Mouse (Mus musculus): ENCODE results near the gene Arsa.

The Arsa gene

DNA sequence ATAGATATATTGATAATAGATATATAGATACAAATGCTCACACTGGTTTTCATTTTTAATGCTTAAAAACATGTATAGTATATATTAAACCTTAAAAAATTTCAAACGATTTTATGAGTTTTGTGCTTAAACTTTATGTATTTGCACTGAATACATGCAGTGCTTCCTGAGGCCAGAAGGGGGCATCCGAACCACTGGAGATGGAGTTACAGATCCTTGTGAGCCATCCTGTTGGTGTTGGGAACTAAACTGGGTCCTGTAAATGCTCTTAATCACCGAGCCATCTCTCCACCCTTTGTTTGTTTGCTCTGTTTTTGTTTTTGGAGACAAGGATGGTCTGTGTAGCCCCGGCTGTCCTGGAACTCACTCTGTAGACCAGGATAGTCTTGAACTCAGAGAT is 17.7 kb upstream of the Arsa start:
- no peak for DNase-seq (ENCODE audit: low spot score)

DNA sequence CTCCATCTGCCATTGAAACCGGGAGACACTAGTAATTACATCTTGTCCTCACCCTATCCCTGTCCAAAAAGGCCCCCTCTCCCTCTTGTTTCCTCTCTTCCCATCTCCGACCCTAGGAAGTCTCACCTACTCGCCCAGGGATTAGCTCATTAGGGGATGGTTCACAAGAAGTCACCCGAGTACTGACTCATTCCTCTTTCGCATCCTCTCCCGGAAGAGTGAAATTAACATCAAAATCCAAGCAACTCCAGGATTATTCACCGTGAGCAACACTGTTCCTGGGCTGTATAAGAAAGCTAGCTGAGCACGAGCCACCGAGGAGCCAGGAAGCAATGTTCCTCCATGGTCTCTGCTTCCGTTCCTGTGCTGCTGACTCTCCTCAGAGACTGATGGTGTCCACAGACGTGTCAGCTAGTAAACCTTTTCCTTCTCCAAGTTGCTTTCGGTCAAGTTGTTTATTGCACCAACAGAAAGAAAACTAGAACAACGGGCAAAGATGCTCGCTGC is 11.4 kb upstream of the Arsa start:
- no peak for DNase-seq (ENCODE audit: low spot score)

DNA sequence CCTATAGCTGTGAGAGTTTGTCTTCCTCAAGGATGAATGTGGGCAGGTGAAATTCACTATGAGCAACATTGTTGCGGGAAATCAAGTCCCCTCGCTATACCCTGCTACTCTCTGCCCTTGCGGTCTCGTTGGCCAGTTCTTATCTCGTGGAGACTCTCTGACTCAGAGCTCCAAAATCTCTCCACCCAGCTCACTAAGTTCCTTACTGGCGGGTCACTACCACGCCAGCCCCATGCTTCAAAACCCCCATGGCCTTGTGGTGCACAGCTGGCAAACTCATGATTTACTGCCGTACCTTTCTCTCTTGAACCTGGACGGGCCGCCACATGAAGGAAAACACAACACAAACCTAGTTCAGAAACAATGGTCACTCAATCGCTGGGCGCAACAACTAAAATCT is 11.0 kb upstream of the Arsa start:
- no peak for DNase-seq (ENCODE audit: low spot score)

DNA sequence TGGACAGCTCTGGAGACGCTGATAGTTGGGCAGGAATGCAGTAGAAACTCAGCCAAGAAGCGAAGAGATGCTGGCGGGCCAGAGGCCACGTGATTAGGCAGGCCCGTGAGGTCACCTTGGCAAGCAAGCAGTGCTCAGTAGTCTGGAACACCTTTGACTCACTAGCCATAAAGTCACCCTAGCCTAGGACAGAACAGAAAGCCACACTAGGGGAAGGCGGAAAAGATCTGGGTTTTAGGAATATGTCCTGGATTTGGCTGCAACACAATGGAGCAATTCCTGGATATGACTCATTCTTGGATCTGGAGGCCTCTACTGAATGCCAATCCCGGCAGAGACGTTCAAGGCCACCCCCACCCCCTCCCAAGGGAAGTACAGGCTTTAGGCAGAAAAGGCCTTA is 3.4 kb upstream of the Arsa start:
- no peak for DNase-seq (ENCODE audit: low spot score)

DNA sequence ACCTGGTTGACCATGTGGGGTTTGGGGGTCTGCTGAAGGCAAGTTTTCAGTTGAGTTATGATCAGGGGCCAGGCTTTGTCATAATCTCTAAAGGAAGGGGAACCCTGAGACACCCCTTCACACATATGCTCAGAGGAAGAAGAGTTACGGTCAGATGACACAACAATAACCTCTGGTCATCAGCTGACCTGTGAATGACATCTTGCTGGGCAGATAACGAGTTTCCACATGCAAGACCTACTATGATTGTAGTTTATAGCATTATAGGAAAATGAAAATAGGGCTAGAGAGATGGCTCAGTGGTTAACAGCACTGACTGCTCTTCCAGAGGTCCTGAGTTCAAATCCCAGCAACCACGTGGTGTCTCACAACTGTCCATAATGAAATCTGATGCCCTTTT is 1.4 kb upstream of the Arsa start:
- no peak for DNase-seq (ENCODE audit: low spot score)

DNA sequence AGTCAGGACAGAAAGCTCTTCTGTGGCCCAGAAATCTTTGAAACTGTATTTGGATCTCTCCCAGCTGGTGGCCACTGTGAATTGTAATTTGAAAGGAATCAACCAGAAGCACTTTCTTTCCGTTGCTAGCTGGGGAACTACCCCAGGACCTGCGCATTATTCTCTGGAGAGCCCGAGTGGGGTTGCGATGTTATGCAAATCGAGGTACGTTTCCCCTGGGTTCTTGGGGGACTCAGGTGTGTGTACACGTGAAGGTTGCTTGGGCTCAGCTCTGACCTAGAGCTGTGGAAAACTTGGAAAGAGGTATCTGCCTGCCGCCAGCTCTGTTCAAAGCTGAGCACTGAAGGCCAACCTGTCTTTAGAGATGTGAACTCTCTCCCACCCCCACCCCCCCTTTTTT is 581 bp upstream of the Arsa start:
- DNase-seq (ENCODE audit: low spot score): no peak

DNA sequence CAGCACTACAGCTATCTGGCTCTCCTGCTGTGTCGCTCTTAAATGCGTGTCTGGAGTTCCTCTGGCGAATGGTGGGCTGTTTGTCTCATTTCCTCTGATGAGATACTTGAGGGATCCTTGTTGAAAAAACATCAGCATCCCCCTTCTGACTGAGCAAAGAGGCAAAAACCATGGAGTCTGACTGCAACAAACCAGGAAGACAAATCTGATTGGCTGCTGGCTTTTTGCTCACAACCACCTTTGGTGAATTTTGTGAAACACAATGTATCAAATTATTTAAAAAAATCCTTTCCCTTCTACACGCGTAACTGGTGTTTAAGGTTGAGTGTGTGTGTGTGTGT is 780 bp downstream of the Arsa start:
- no peak for DNase-seq (ENCODE audit: low spot score)

DNA sequence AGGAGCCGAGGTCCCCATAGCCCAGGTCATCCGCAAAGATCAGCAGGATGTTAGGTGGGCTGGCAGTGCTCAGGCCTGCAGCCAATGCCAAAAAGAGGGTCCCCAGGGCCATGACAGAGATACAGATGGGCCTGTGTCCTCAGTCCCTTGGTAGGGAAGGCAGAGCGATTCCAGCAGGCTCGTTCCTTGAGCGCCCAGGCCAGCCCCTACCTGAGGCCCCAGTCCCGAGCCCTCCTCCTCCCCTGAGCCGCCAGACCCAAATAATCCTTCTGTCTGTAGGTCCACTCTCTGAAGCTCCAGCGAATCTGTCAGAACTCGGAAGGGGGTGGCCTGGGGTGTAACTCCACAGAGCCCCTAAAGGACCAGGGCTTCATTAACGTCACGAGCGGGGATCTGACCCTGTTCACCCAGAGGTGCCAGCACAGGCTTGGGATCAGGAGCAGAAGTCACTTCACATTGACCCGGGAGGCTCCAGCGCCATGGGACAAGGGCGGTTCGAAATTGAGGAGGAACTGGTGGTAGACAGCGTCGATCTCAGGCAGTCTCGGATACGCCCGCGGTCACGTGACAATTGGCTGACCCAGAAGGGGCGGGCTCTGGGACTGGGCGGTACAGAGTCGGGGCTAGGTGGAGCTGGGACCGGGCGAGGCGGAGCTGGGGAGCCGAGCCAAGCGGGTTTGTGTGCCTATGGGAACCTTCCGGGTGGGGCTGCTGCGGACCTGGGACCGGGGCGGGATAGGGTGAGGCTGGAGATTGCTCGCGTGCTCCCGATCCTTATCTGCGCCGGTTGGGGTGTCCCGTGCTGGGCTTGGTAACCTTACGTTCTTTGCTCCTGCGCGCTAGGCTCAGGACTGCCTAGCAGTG is 1.4 kb downstream of the Arsa start:
- peak; percentile 91 for DNase-seq (ENCODE audit: low spot score)

DNA sequence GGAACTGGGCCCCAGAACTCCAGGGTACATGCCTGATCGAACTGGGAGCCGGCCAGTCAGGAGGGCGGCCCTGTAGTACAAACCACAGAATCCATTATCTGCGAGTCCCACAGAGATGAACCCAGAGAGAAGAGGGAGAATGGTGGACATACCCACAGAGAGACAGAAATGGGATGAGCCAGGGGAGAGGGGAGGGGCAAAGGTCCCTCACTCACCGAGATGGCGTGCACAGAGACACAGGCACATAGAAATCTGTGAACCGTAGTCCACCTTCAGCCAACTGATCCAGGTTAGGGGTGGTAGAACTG is 2.0 kb downstream of the Arsa start:
- no peak for DNase-seq (ENCODE audit: low spot score)

DNA sequence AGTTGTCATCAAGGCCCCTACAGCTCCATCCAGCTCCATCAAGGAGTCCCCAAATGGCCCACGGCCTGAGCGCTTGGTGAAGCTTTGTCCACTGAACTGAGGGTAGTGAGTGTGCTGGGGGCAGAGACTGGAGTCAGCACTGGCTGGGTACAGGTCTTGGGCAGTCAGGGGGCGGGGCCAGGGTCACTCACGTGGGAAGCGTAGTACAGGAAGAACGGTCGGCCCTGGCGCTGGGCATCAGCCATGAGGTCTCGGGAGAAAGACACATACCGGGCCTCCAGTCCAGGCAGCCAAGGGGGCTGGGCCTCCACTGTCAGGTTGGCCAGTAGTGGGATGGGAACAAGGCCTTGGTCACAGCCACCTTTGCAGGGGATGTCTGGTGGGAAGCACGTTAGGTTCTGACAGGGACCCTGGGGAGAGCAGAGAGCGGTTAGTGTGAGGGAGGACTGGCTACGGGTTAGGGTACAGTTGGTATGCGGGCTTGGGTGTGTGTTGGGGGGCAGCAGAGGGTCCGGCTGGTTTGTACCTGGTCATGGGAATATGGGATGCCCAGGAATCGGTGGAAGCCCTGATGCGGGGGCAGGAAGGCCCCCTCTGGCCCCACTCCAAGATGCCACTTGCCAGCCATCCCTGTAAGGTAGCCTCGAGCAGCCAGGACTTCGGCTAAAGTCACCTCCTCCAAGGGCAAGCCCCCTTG is 2.5 kb downstream of the Arsa start:
- DNase-seq (ENCODE audit: low spot score): no peak

DNA sequence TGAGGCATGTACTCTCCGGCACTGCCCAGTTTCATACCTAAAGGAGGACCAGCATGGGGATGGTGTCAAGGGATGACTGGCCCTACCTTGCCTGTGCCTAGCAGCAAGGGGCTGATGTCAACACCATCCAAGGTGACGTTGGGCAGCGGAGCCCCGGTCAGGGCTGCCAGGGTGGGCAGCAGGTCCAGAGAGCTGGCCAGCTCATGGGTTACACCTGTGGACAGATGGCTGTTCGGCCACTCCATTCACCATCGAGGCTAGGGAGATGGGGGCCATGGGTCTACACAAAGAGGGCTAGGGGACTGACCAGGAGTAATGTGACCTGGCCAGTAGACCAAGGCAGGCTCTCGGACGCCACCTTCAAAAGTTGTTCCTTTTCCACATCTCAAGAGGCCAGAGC is 3.3 kb downstream of the Arsa start:
- no peak for DNase-seq (ENCODE audit: low spot score)

DNA sequence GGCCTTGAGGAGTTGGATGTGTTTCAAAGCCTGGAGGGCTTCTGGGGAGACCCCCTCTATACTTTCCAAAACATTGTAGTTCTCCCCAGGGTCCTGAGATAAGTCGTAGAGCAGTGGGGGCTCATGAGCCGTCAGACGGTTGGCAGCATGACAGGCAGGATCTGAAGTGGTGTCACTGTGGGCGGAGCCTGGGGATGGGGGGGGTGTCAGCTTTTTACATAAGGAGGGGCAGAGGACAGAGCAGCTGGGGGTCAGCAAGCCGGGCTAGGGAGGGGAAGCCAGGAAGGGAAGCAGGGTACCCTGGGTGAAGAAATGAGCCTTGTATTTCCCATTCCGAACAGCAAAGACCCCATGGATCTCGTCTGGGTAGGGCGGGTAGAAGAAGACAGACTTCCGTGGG is 3.9 kb downstream of the Arsa start:
- no peak for DNase-seq (ENCODE audit: low spot score)

DNA sequence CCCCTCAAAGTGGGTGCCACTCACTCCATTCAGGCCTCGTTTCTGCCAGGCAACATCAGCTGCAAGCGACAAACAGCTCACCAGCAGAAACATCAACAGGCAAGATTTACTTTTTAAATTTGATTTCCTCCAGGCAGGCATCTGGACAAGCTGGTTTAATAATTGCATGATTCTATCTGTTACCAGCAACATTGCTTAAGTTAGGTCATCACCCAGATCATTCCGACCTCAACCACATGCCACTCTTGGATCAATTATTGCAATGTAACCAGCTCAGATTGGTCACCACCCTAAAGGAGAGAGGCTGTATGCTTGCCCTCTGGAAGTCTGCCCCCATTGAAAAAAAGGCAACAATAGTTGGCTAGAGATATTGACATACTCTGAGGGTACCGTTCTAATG is 5.7 kb downstream of the Arsa start:
- DNase-seq (ENCODE audit: low spot score): no peak

DNA sequence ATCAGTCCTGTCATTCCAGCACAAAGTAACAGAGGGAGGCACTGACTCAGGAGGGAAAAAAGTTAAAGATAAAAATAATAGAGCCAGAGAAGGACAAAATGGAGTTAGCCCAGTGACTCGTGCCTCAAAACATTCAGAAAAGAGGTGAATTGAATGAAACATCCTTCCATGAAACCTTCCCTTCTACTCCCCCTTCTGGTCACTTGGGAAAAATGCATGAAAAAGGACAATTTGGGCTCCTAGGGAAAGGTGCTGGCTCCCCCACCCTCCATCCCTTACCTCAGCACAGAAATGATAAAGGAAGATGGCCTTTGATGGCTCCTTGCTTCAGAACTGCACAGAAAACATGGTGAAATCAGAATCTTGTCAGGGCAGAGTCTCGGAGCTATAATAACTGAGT is 8.6 kb downstream of the Arsa start:
- peak; percentile 78 for DNase-seq (ENCODE audit: low spot score)

DNA sequence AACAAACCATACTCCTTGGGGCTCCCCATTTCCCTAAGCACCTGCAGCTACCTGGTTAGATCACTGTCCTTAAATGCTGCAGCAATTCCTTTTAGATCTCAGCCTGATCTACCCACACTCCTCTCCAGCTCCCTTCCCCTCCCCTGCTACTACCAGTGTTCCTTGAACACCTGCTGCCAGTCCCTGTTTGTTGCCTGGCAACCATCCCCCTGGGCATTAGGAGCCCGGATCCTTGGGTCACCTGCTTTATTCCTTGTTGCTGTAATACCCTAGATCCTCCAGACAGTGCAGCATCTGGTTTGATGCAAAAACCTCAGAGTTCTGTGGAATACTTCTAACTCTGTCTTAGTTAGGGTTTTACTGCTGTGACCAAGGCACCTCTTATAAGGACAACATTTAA is 12.2 kb downstream of the Arsa start:
- DNase-seq (ENCODE audit: low spot score): peak; percentile 56

DNA sequence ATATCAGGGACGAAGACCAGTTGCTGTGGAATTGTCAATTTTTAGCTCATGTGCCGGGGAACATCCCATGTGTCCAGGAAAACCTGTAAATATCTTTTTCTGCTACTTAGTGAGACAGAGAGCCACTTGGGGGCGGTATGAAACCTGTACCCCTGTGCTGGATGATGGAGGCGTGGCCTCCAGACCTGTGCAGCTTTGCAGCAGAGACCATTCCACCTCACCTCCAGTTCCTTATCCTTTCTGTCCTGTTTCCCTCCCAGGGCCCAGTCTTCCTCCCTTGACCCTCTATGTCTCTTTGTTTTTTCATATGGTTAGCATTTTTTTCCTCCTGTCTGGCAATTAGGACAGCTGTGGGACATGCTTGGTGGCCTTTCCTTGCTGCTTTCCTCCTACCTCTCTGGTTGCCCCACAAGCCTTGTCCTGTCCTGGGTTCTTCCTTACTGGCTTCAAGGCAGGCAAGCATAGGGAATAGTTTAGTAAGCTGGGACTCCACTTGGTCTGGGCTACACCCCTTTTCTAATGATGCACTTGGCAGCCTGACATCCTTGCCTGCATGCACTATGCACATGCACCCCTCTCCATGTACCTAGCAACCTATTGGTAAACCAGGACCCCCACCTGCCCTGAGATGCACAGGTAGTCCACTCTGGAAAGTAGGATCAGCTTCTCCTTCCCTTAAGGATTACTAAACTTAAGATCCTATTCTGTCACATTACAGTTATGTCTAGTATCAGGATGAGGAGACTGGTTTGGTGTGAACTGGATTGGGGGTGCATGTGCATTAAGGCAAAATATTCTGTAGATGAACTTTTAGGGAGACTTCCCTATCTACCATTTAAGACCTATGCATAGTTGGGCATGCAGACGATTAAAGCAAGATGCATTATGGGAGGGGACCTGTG is 13.6 kb downstream of the Arsa start:
- DNase-seq (ENCODE audit: low spot score): no peak

DNA sequence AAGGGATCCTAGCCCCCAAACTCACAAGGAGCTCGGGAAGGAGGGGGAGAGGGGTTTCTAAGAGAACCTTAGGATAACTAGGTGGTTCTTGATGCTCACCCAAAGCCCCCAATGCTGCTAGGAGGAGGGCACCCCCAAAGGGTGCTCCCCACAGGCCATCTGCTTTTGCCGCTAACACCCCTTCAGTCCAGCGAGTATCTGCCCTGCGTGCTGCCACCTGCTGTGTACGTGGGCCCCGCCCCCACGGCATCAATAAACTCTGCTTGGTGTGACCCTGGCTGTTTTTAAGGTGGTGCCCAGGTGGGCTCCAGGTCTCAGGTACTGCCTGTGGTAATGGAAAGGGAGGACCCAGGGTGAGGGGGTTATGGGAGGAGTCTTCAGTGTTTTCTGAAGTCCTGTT is 15.0 kb downstream of the Arsa start:
- no peak for DNase-seq (ENCODE audit: low spot score)

DNA sequence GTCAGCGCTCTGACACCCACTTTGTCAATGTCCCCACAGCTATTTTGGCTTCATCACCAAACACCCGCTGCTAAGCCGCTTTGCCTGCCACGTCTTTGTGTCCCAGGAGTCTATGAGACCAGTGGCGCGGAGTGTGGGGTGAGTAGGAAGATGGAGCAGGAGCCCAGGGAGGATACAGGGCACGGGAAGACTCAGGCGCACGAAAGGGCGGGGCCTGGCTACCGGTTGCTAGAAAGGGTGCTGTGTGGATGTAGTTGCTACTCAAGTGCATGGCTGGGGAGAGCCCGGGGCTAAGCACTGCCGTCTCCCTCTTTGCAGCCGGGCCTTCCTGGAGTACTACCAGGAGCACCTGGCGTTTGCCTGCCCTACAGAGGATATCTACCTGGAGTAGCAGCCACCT is 15.9 kb downstream of the Arsa start:
- DNase-seq (ENCODE audit: low spot score): no peak

DNA sequence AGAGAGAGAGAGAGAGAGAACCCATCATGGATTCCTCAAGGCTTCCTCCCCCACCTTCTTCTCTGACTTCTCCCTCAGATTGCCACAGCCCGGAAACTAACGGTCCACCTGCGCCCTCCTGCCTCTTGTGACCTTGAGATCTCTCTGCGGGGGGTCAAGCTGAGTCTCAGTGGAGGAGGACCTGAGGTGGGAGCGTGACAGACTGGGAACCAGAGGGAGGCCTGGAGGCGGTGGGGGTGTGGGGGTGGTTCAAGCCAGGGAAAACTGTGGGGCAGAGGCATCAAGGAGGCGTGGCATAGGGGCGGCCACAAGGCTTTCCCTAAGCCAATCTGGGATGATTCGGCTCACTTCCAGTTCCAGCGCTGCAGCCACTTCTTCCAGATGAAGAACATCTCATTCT is 16.9 kb downstream of the Arsa start:
- DNase-seq (ENCODE audit: low spot score): no peak

DNA sequence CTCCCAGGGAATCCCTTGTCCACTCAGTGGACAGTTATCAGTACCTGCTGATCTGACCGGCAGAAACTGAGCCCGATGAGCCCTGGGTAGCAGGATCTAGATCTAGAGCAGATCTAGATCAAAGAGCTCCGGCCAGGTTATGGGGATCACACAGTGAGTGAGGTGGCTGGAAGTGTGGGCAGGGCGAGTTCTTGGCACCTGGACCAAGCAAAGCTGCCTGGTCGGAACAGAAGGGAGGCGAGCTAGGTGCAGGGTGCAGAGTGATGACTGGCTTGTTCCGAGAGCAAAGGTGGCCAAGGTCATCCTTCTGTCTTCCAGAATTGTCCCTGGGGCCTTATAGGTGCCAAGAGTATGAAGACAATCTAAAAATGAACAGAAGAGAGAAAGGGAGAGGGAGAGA is 17.4 kb downstream of the Arsa start:
- DNase-seq (ENCODE audit: low spot score): no peak

DNA sequence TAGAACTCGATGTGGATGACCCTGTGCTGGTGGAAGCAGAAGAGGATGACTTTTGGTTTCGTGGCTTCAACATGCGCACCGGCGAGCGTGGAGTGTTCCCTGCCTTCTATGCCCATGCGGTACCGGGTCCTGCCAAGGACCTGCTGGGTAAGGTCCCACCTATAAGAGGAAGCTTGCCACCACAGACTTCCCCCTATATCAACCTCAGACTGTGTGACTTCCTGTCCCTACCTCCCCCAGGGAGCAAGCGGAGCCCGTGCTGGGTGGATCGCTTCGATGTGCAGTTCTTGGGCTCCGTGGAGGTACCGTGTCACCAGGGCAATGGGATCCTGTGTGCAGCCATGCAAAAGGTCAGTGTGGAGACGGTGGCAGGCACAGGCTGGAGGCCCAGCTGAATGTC is 18.3 kb downstream of the Arsa start:
- no peak for DNase-seq (ENCODE audit: low spot score)

DNA sequence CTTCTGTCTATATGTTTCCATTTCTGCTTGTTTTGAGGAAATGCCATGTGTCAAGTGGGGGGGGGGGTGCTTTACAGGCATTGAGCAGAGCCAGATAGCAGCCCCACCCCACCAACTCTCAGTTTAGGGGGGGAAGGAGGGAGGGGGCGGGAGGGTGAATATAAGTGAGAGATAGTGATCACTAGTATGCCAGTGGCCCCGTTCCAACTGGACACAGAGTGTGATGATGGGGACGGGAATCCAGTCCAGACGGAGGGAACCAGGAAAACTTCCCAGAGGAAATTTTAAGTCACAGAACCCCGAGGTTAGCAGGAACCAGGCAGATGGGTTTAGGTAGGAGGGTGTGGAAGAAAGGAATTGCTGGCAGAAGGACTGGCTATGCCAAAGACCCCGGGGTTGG is 21.6 kb downstream of the Arsa start:
- no peak for DNase-seq (ENCODE audit: low spot score)

DNA sequence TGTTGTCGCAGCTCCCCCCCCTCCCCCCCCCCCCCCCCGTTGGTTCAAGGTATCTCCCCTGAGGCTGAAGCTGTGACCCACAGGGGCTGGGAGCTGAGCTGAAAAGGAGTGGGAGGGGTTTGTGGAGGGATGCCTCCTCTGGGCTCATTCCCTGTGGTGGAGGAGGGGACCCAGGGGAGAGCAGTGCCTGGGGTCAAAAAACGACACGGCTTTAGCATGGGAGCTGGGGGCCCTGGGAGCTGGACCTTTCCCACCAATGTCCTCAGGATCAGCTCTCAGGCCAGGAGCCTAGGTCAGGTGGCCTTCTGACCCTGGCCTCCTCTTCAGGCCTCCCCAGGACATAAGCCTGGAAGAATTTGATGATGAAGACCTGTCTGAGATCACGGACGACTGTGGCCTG is 22.4 kb downstream of the Arsa start:
- no peak for DNase-seq (ENCODE audit: low spot score)

Measured in retina, embryonic 14.5 days (tissue).